Mouse (Mus musculus): ENCODE measurements around the gene Thsd1. TPM values are rescaled to one million over a fixed set of nuclear protein-coding genes. Genes with fewer than 3 reads are reported as not detected.
"Not testable (repeated sequence)": the region's sequence is repeated elsewhere in the genome, so short reads cannot be mapped to it uniquely, and the experiment has no call there.

Thsd1 gene
- polyA plus RNA-seq, 1 experiment from 2014 or later, result 0.36 TPM

GRCm38 (mm10) chr8:22264787-22265186 lies 37.7 kb downstream of the Thsd1 start:
- ChIA-PET CTCF (no interaction called here), POLR2A (interaction anchor here (0.5 to 0.7 kb wide), 2 partner anchors 46 to 115 kb away, joined by 3 to 4 read pairs; no protein-coding TSS in a partner anchor)
- ATAC-seq, result no peak
- no peak for TF ChIP-seq CTCF (IDR thresholded peaks at IDR 0.05)
- in situ Hi-C loops (cut with MboI; ENCODE audit: low pct_unique_long_range_greater_than_20kb), result no loop called here
- peaks cover 5% of the 10 kb centered on the region for H3K27me3 ChIP-seq
- no peak for DNase-seq (ENCODE audit: low read depth, low spot score)

DNA sequence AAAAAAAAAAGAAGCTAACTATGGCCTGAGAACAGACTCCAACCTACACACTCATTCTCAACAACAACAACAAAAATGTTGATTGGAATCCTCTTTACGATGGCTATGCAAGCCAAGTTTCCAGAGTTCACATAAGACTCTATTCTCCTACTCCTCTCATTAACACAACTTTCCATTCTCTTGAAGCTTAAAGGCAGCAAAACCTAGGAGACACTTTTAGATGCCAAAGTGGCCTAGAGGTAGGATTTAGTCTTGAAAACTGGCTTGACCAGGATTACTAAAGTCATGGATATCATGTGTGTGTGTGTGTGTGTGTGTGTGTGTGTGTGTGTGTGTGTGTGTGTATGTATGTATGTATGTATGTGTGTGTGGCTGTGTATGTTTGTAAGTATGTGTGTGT lies 38.1 kb downstream of the Thsd1 start:
- ChIA-PET POLR2A (interaction anchor here (0.5 to 0.7 kb wide), 2 partner anchors 46 to 114 kb away, joined by 3 to 4 read pairs; no protein-coding TSS in a partner anchor), CTCF (no interaction called here)
- DNase-seq (ENCODE audit: low read depth, low spot score), result no peak
- TF ChIP-seq CTCF (IDR thresholded peaks at IDR 0.05), result no peak
- no peak for ATAC-seq
- H3K27me3 ChIP-seq, result peaks cover 5% of the 10 kb centered on the region
- in situ Hi-C loops (cut with MboI; ENCODE audit: low pct_unique_long_range_greater_than_20kb), result no loop called here

GRCm38 (mm10) chr8:22266809-22267208 lies 39.7 kb downstream of the Thsd1 start:
- no peak for TF ChIP-seq CTCF (IDR thresholded peaks at IDR 0.05)
- peaks cover 5% of the 10 kb centered on the region for H3K27me3 ChIP-seq
- DNase-seq (ENCODE audit: low read depth, low spot score), result no peak
- CTCF ChIA-PET, result no interaction called here
- no peak for ATAC-seq
- POLR2A ChIA-PET, result no interaction called here
- in situ Hi-C loops (cut with MboI; ENCODE audit: low pct_unique_long_range_greater_than_20kb), result no loop called here

GRCm38 (mm10) chr8:22273142-22273541 lies 46.0 kb downstream of the Thsd1 start:
- TF ChIP-seq CTCF (IDR thresholded peaks at IDR 0.05), result no peak
- peaks cover 9% of the 10 kb centered on the region for H3K27me3 ChIP-seq
- ChIA-PET POLR2A (no interaction called here), CTCF (no interaction called here)
- DNase-seq (ENCODE audit: low read depth, low spot score) (no peak), ATAC-seq (no peak)
- in situ Hi-C loops (cut with MboI; ENCODE audit: low pct_unique_long_range_greater_than_20kb), result no loop called here

- POLR2A ChIA-PET, result no interaction called here
- TF ChIP-seq CTCF (IDR thresholded peaks at IDR 0.05), result no peak
- H3K27me3 ChIP-seq, result peaks cover 7% of the 10 kb centered on the region
- in situ Hi-C loops (cut with MboI; ENCODE audit: low pct_unique_long_range_greater_than_20kb), result no loop called here
- CTCF ChIA-PET, result no interaction called here
- DNase-seq (ENCODE audit: low read depth, low spot score), result no peak
- ATAC-seq, result no peak
Observed at GRCm38 (mm10) chr8:22274641-22275040, 47.5 kb downstream of the Thsd1 start.

DNA sequence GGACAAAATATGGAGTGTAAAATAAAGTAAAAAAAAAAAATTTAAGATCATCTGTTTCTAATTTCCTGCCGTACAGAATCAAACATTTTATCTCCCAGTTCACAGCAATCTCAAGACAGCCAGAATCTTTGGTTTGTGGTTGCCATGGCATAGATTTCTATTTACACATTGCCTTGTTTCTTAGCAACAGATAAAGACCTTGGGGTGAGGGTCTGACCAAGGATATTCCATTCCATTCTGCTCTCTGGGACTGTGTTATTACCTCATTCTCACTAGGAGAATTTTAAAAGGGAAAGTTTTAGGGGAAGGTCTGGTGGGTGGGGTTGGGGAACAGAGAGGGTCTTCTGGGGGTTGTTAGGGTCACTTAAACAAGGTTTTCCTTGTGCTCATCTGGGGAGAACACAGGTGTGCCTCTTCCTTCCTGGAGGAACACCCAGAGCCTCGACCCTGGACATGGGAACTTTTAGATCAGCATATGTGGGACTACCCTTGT lies 55.9 kb downstream of the Thsd1 start, which contains the start of gene Tpte:
Gene Tpte (plus strand): TSS at position 443 of the 493 bp plus-strand sequence.
- TF ChIP-seq CTCF (IDR thresholded peaks at IDR 0.05), result no peak
- peaks cover 15% of the 10 kb centered on the region for H3K27me3 ChIP-seq
- DNase-seq (ENCODE audit: low read depth, low spot score), result no peak
- POLR2A ChIA-PET, result no interaction called here
- CTCF ChIA-PET, result no interaction called here
- ATAC-seq, result no peak
- in situ Hi-C loops (cut with MboI; ENCODE audit: low pct_unique_long_range_greater_than_20kb), result no loop called here

GRCm38 (mm10) chr8:22302326-22302725 lies 75.2 kb downstream of the Thsd1 start:
- in situ Hi-C loops (cut with MboI; ENCODE audit: low pct_unique_long_range_greater_than_20kb), result no loop called here
- no peak for ATAC-seq
- POLR2A ChIA-PET, result interaction anchor here (0.7 kb wide), 1 partner anchor 23 kb away, joined by 3 read pairs; no protein-coding TSS in a partner anchor
- no peak for TF ChIP-seq CTCF (IDR thresholded peaks at IDR 0.05)
- CTCF ChIA-PET, result no interaction called here
- H3K27me3 ChIP-seq, result peaks cover 15% of the 10 kb centered on the region
- no peak for DNase-seq (ENCODE audit: low read depth, low spot score)

- POLR2A ChIA-PET, result interaction anchor here (0.7 kb wide), 1 partner anchor 24 kb away, joined by 3 read pairs; no protein-coding TSS in a partner anchor
- ATAC-seq, result no peak
- in situ Hi-C loops (cut with MboI; ENCODE audit: low pct_unique_long_range_greater_than_20kb), result no loop called here
- no peak for DNase-seq (ENCODE audit: low read depth, low spot score)
- TF ChIP-seq CTCF (IDR thresholded peaks at IDR 0.05), result no peak
- peaks cover 15% of the 10 kb centered on the region for H3K27me3 ChIP-seq
- CTCF ChIA-PET, result no interaction called here
Observed at GRCm38 (mm10) chr8:22302896-22303306, 75.8 kb downstream of the Thsd1 start.

GRCm38 (mm10) chr8:22304045-22304444 lies 76.9 kb downstream of the Thsd1 start:
- POLR2A ChIA-PET; ATAC-seq; CTCF ChIA-PET; in situ Hi-C loops (cut with MboI; ENCODE audit: low pct_unique_long_range_greater_than_20kb); DNase-seq (ENCODE audit: low read depth, low spot score): not testable (repeated sequence)
- H3K27me3 ChIP-seq, result peaks cover 15% of the 10 kb centered on the region

- in situ Hi-C loops (cut with MboI; ENCODE audit: low pct_unique_long_range_greater_than_20kb), result no loop called here
- TF ChIP-seq CTCF (IDR thresholded peaks at IDR 0.05), result no peak
- POLR2A ChIA-PET, result no interaction called here
Observed at GRCm38 (mm10) chr8:22306999-22307398, 79.9 kb downstream of the Thsd1 start.

More at GRCm38 (mm10) chr8:22306999-22307398, 79.9 kb downstream of the Thsd1 start:
- CTCF ChIA-PET, result no interaction called here
- DNase-seq (ENCODE audit: low read depth, low spot score), result no peak
- no peak for ATAC-seq
- H3K27me3 ChIP-seq, result peaks cover 7% of the 10 kb centered on the region

Other genes starting within 250 kb of the Thsd1 start
- 0.32 TPM for gene Atp7b, start 167.0 kb upstream of the Thsd1 start, polyA plus RNA-seq (2021)
- 13.7 TPM for gene Alg11, start 166.6 kb upstream of the Thsd1 start, polyA plus RNA-seq (2021)
- gene Nek5, start 102.3 kb upstream of the Thsd1 start, polyA plus RNA-seq (2021), result 3.4 TPM
- gene Nek3, start 60.9 kb upstream of the Thsd1 start, polyA plus RNA-seq (2021), result 7.3 TPM
- 30.9 TPM for gene Ckap2, start 41.5 kb upstream of the Thsd1 start, polyA plus RNA-seq (2021)
- 29.6 TPM for gene Vps36, start 34.5 kb upstream of the Thsd1 start, polyA plus RNA-seq (2021)
- gene Tpte, start 56.1 kb downstream of the Thsd1 start, polyA plus RNA-seq (2021), result not detected
- 10.1 TPM for gene Slc25a15, start 171.3 kb downstream of the Thsd1 start, polyA plus RNA-seq (2021)
- gene Mrps31, start 184.0 kb downstream of the Thsd1 start, polyA plus RNA-seq (2021), result 32.9 TPM

All from Patski (cell line).